Mouse (Mus musculus) splenic B cell, adult 2 months (primary cell): Measurements from ENCODE around the gene Frmd4a.

Experiments
- DNase-seq: peaks from one replicate; pipeline ENCODE4 v3.0.0-alpha.2; 2011; ENCODE audit warnings: low read depth, low spot score
- H3K27me3 ChIP-seq: 2 replicates; pipeline ENCODE4 v1.6.1; 2012; ENCODE audit warnings: mild to moderate bottlenecking, low read length, moderate library complexity, mixed read lengths; ENCODE audit not compliant: control insufficient read depth, poor library complexity, insufficient read depth, severe bottlenecking
- H3K36me3 ChIP-seq: 2 replicates; pipeline ENCODE4 v1.6.1; 2012; ENCODE audit warnings: mild to moderate bottlenecking, low read length, moderate library complexity, mixed read lengths; ENCODE audit not compliant: control insufficient read depth, poor library complexity, insufficient read depth, severe bottlenecking

Gene Frmd4a

GRCm38 (mm10) chr2:4156511-4156910, 139.0 kb downstream of the Frmd4a start:
- no peak for DNase-seq
- no peaks in the 10 kb centered on the region for H3K36me3 ChIP-seq
- H3K27me3 ChIP-seq: peaks cover 2% of the 10 kb centered on the region

- no peak for DNase-seq
- H3K36me3 ChIP-seq: no peaks in the 10 kb centered on the region
- peaks cover 2% of the 10 kb centered on the region for H3K27me3 ChIP-seq
Measured at GRCm38 (mm10) chr2:4157396-4157795, 139.9 kb downstream of the Frmd4a start.

GRCm38 (mm10) chr2:4159574-4160203, 142.2 kb downstream of the Frmd4a start:
- DNase-seq: no peak
- no peaks in the 10 kb centered on the region for H3K36me3 ChIP-seq

GRCm38 (mm10) chr2:4166191-4166590, 148.7 kb downstream of the Frmd4a start:
- no peaks in the 10 kb centered on the region for H3K36me3 ChIP-seq
- DNase-seq: no peak
- no peaks in the 10 kb centered on the region for H3K27me3 ChIP-seq

More at GRCm38 (mm10) chr2:4159574-4160203, 142.2 kb downstream of the Frmd4a start:
- H3K27me3 ChIP-seq: no peaks in the 10 kb centered on the region; the same call in none of the 2 replicates

GRCm38 (mm10) chr2:4167131-4167530, 149.6 kb downstream of the Frmd4a start:
- Histone ChIP-seq H3K27me3 (no peaks in the 10 kb centered on the region), H3K36me3 (no peaks in the 10 kb centered on the region)
- no peak for DNase-seq

- H3K36me3 ChIP-seq: no peaks in the 10 kb centered on the region
- no peaks in the 10 kb centered on the region for H3K27me3 ChIP-seq
- DNase-seq: no peak
Measured at GRCm38 (mm10) chr2:4169726-4170125, 152.2 kb downstream of the Frmd4a start.

- no peaks in the 10 kb centered on the region for H3K27me3 ChIP-seq
- no peaks in the 10 kb centered on the region for H3K36me3 ChIP-seq
- DNase-seq: no peak
Measured at GRCm38 (mm10) chr2:4170189-4170588, 152.7 kb downstream of the Frmd4a start.

- no peak for DNase-seq
- Histone ChIP-seq H3K36me3 (no peaks in the 10 kb centered on the region), H3K27me3 (no peaks in the 10 kb centered on the region)
Measured at GRCm38 (mm10) chr2:4184991-4185390, 167.5 kb downstream of the Frmd4a start.

GRCm38 (mm10) chr2:4187521-4187920, 170.0 kb downstream of the Frmd4a start:
- no peak for DNase-seq
- no peaks in the 10 kb centered on the region for H3K36me3 ChIP-seq
- no peaks in the 10 kb centered on the region for H3K27me3 ChIP-seq

GRCm38 (mm10) chr2:4188303-4188702, 170.8 kb downstream of the Frmd4a start:
- no peaks in the 10 kb centered on the region for H3K36me3 ChIP-seq
- DNase-seq: no peak
- no peaks in the 10 kb centered on the region for H3K27me3 ChIP-seq

- no peak for DNase-seq
- Histone ChIP-seq H3K27me3 (no peaks in the 10 kb centered on the region), H3K36me3 (no peaks in the 10 kb centered on the region)
Measured at GRCm38 (mm10) chr2:4190345-4190744, 172.8 kb downstream of the Frmd4a start.

GRCm38 (mm10) chr2:4190995-4191394, 173.5 kb downstream of the Frmd4a start:
- Histone ChIP-seq H3K36me3 (no peaks in the 10 kb centered on the region), H3K27me3 (no peaks in the 10 kb centered on the region)
- no peak for DNase-seq

GRCm38 (mm10) chr2:4193206-4193605, 175.7 kb downstream of the Frmd4a start:
- DNase-seq: no peak
- Histone ChIP-seq H3K36me3 (no peaks in the 10 kb centered on the region), H3K27me3 (no peaks in the 10 kb centered on the region)

GRCm38 (mm10) chr2:4194324-4195014, 177.0 kb downstream of the Frmd4a start:
- Histone ChIP-seq H3K27me3 (no peaks in the 10 kb centered on the region), H3K36me3 (no peaks in the 10 kb centered on the region)
- DNase-seq: no peak

GRCm38 (mm10) chr2:4196041-4196440, 178.5 kb downstream of the Frmd4a start:
- DNase-seq: no peak
- no peaks in the 10 kb centered on the region for H3K27me3 ChIP-seq
- no peaks in the 10 kb centered on the region for H3K36me3 ChIP-seq
